Mouse (Mus musculus) E14TG2a.4 (cell line): ENCODE measurements at regions not wholly inside any gene's neighbourhood (a gene's known extent, or its start where the extent isn't known, plus 50 kb on each side); places are given as distances from the start of the nearest gene placed in this dataset.

Source experiments
- CTCF ChIP-seq: conservative IDR thresholded peaks from 2 replicates; pipeline ENCODE4 v1.5.1; 2014; ENCODE audit warnings: low read length
- NANOG ChIP-seq: IDR thresholded peaks from 2 replicates; pipeline ENCODE4 v1.6.1; 2014; ENCODE audit warnings: borderline replicate concordance, low read length, mixed read lengths

DNA sequence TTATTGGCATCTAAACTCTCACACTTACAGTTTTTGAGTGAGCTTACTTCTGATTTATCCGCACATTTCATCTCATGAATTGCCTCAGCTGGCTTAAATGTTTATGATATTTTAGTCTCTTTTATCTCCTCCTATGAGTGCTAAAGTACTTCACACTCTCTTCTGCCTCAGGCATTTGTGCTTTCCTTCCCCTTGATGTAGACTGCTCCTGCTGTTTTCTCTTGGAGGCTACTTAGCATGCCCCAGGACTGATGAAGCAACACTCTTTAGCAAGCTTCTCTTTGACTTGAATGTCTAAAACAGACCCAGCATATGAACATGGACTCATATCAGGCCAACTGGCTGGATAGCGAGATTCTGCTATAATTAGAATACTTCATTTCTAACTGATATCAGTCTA, 882.8 kb downstream of the Tecrl start:
- TF ChIP-seq CTCF (no peak), NANOG (no peak)
